In genomic region chr1:134048759-134049158, GRCm38 (mm10) we compare ENCODE assay signal across 8 mouse cellular contexts. TPM values are rescaled to one million over a fixed set of nuclear protein-coding genes. Genes with fewer than 3 reads are reported as not detected.
DNase-seq lines count a peak whose midpoint lies in the region; ATAC-seq lines count a peak whose summit lies in the region.

No protein-coding gene starts in this region.

- H3K27ac ChIP-seq in intestine, embryonic 14.5 days (ENCODE audit: low read depth) = no peak overlapping the region
- H3K27ac ChIP-seq in intestine, embryonic 15.5 days = no peak overlapping the region
- no peak overlapping the region for H3K27ac ChIP-seq in forebrain, embryonic 13.5 days
- H3K27ac ChIP-seq in hindbrain, embryonic 14.5 days = no peak overlapping the region

- intact Hi-C loops in left cerebral cortex, postnatal 10 days (cut with DNase I) = loop anchor here (2.0 to 5.0 kb wide), 3 partner anchors 86 to 416 kb away; no protein-coding TSS in a partner anchor

- no peak overlapping the region for H3K9ac ChIP-seq in intestine, embryonic 14.5 days (ENCODE audit: low read length)
- no peak overlapping the region for H3K9ac ChIP-seq in intestine, embryonic 15.5 days
- H3K9ac ChIP-seq in forebrain, embryonic 13.5 days = no peak overlapping the region
- no peak overlapping the region for H3K9ac ChIP-seq in hindbrain, embryonic 14.5 days

- DNase-seq in intestine, embryonic 14.5 days (ENCODE audit: low spot score) = peak; percentile 81
- peak; percentile 66 for DNase-seq in c-Kit-positive CD71-positive TER-119-negative erythroid progenitor cells, embryonic 14.5 days (ENCODE audit: low read depth)
- DNase-seq in hindbrain, embryonic 14.5 days (ENCODE audit: low spot score) = peak; percentile 90
- DNase-seq in left cerebral cortex, postnatal 10 days (ENCODE audit: extremely low spot score in 1 of 2, low spot score in 2 of 2) = peak; percentile 72 to 82
- peak; percentile 61 for DNase-seq in right cerebral cortex, postnatal 36 days (ENCODE audit: low spot score in 2 of 2)

- 4% methylated on average over 5 of the region's 5 CpGs for whole genome bisulfite sequencing in intestine, embryonic 14.5 days
- WGBS in intestine, embryonic 15.5 days = 2% methylated on average over 5 of the region's 5 CpGs
- WGBS in forebrain, embryonic 13.5 days = 2% methylated on average over 5 of the region's 5 CpGs
- WGBS in hindbrain, embryonic 14.5 days = 2% methylated on average over 5 of the region's 5 CpGs

- no peak overlapping the region for H3K4me2 ChIP-seq in intestine, embryonic 14.5 days (ENCODE audit: low read length)
- H3K4me2 ChIP-seq in intestine, embryonic 15.5 days (replicated peaks) = no peak overlapping the region
- H3K4me2 ChIP-seq in forebrain, embryonic 13.5 days = no peak overlapping the region
- no peak overlapping the region for H3K4me2 ChIP-seq in hindbrain, embryonic 14.5 days (replicated peaks)

- H3K4me1 ChIP-seq in intestine, embryonic 14.5 days (replicated peaks; ENCODE audit: control insufficient read depth, insufficient read depth, low read length) = 0 out of 2 replicates have a peak, but pooled peaks cover 5% of the 10 kb centered on the region
- no peaks in the 10 kb centered on the region for H3K4me1 ChIP-seq in intestine, embryonic 15.5 days (replicated peaks)
- peaks cover 8% of the 10 kb centered on the region; the same call in 1 of the 2 replicates for H3K4me1 ChIP-seq in forebrain, embryonic 13.5 days
- H3K4me1 ChIP-seq in hindbrain, embryonic 14.5 days (replicated peaks; ENCODE audit: control insufficient read depth, insufficient read depth, low read length) = peaks cover 3% of the 10 kb centered on the region; the same call in 1 of the 2 replicates
- peaks cover 47% of the 10 kb centered on the region for H3K4me1 ChIP-seq in megakaryocyte, embryonic 14.5 days

- no peaks in the 10 kb centered on the region for H3K36me3 ChIP-seq in intestine, embryonic 14.5 days (ENCODE audit: control insufficient read depth, insufficient read depth, low read length)
- no peaks in the 10 kb centered on the region for H3K36me3 ChIP-seq in intestine, embryonic 15.5 days
- H3K36me3 ChIP-seq in forebrain, embryonic 13.5 days (ENCODE audit: poor library complexity, severe bottlenecking) = no peaks in the 10 kb centered on the region
- no peaks in the 10 kb centered on the region for H3K36me3 ChIP-seq in hindbrain, embryonic 14.5 days (replicated peaks; ENCODE audit: control insufficient read depth, insufficient read depth)
- H3K36me3 ChIP-seq in megakaryocyte, embryonic 14.5 days (replicated peaks; ENCODE audit: low read length) = no peaks in the 10 kb centered on the region

- no peaks in the 10 kb centered on the region for H3K9me3 ChIP-seq in intestine, embryonic 14.5 days (ENCODE audit: control insufficient read depth, low read length)
- H3K9me3 ChIP-seq in intestine, embryonic 15.5 days = no peaks in the 10 kb centered on the region
- H3K9me3 ChIP-seq in forebrain, embryonic 13.5 days (replicated peaks) = no peaks in the 10 kb centered on the region
- no peaks in the 10 kb centered on the region for H3K9me3 ChIP-seq in hindbrain, embryonic 14.5 days (ENCODE audit: control insufficient read depth, low read length)
- no peaks in the 10 kb centered on the region for H3K9me3 ChIP-seq in megakaryocyte, embryonic 14.5 days

- ATAC-seq in intestine, embryonic 14.5 days (replicated peaks; ENCODE audit: low FRiP score, low TSS enrichment, low read depth) = no peak; the same call in 1 of the 2 replicates
- no peak for ATAC-seq in intestine, embryonic 15.5 days
- peak; percentile 67 for ATAC-seq in forebrain, embryonic 13.5 days
- ATAC-seq in hindbrain, embryonic 14.5 days (ENCODE audit: low FRiP score) = 0 out of 2 replicates have a peak, but pooled peaks have one; percentile 57

- H3K4me3 ChIP-seq in intestine, embryonic 14.5 days (ENCODE audit: low read depth, low read length) = no peak overlapping the region
- H3K4me3 ChIP-seq in intestine, embryonic 15.5 days (replicated peaks) = no peak overlapping the region
- no peak overlapping the region for H3K4me3 ChIP-seq in forebrain, embryonic 13.5 days
- no peak overlapping the region for H3K4me3 ChIP-seq in hindbrain, embryonic 14.5 days (replicated peaks; ENCODE audit: low read length)
- peak overlapping the region; percentile 30 for H3K4me3 ChIP-seq in megakaryocyte, embryonic 14.5 days (replicated peaks)

- no peaks in the 10 kb centered on the region for H3K27me3 ChIP-seq in intestine, embryonic 14.5 days (replicated peaks; ENCODE audit: control insufficient read depth, insufficient read depth, low read length)
- no peaks in the 10 kb centered on the region for H3K27me3 ChIP-seq in intestine, embryonic 15.5 days (replicated peaks)
- H3K27me3 ChIP-seq in forebrain, embryonic 13.5 days = 0 out of 2 replicates have a peak, but pooled peaks cover 3% of the 10 kb centered on the region
- H3K27me3 ChIP-seq in hindbrain, embryonic 14.5 days (ENCODE audit: control insufficient read depth, insufficient read depth, low read length) = no peaks in the 10 kb centered on the region
- H3K27me3 ChIP-seq in megakaryocyte, embryonic 14.5 days (replicated peaks) = peaks cover 39% of the 10 kb centered on the region

RNA-seq across cellular contexts. Expression of gene Fmod, which starts 11.7 kb away (rescaled TPM):
- polyA plus RNA-seq in intestine, embryonic 14.5 days (2014; fragmentation: Nextera tagmentation; extraction: Ambion mirVana) = 8.2 and 10.4 TPM in 2 replicates
- 8.5 and 9.2 TPM in 2 replicates for polyA plus RNA-seq in intestine, embryonic 15.5 days (2015; fragmentation: Nextera tagmentation; extraction: Ambion mirVana)
- polyA plus RNA-seq in forebrain, embryonic 13.5 days (2015; fragmentation: Nextera tagmentation; extraction: Ambion mirVana) = 1.2 and 1.6 TPM in 2 replicates
- 5.3 and 6.2 TPM in 2 replicates for polyA plus RNA-seq in hindbrain, embryonic 14.5 days (2014; fragmentation: Nextera tagmentation; extraction: Ambion mirVana)
- 10 to 100 TPM; 15.6 to 15.8 TPM for total RNA-seq in left cerebral cortex, postnatal 10 days (2021)
- not detected in 2 replicates for polyA plus RNA-seq in megakaryocyte, embryonic 14.5 days (2012; ENCODE audit: insufficient read depth, low replicate concordance)

RNA-seq across cellular contexts. Expression of gene Btg2, which starts 30.2 kb away (rescaled TPM):
- 32.6 and 34.6 TPM in 2 replicates for polyA plus RNA-seq in intestine, embryonic 14.5 days (2014; fragmentation: Nextera tagmentation; extraction: Ambion mirVana)
- polyA plus RNA-seq in intestine, embryonic 15.5 days (2015; fragmentation: Nextera tagmentation; extraction: Ambion mirVana) = 41.0 and 41.3 TPM in 2 replicates
- polyA plus RNA-seq in forebrain, embryonic 13.5 days (2015; fragmentation: Nextera tagmentation; extraction: Ambion mirVana) = 122 and 129 TPM in 2 replicates
- 26.3 and 29.0 TPM in 2 replicates for polyA plus RNA-seq in hindbrain, embryonic 14.5 days (2014; fragmentation: Nextera tagmentation; extraction: Ambion mirVana)
- 10 to 100 TPM; 10.0 to 11.5 TPM for total RNA-seq in left cerebral cortex, postnatal 10 days (2021)
- 8.3 and 13.9 TPM in 2 replicates for polyA plus RNA-seq in megakaryocyte, embryonic 14.5 days (2012; ENCODE audit: insufficient read depth, low replicate concordance)

Comparison
In these comparisons a context has a peak if more than half of its experiments do, and no peak if none do; other contexts are left out.
1. ATAC-seq: peak in forebrain, embryonic 13.5 days (single experiment) and hindbrain, embryonic 14.5 days (single experiment); none in intestine, embryonic 14.5 days (single experiment) and intestine, embryonic 15.5 days (single experiment).
2. Peak in every context shown above with its lines, with median percentiles within 50 percentile points of each other: DNase-seq.